Mouse (Mus musculus) bone marrow macrophage, adult 2 months (primary cell): ENCODE measurements at regions not wholly inside any gene's neighbourhood (a gene's known extent, or its start where the extent isn't known, plus 50 kb on each side); places are given as distances from the start of the nearest gene placed in this dataset.

Experiments
- CTCF ChIP-seq: IDR thresholded peaks from 2 replicates; pipeline ENCODE4 v1.5.1; 2012; ENCODE audit warnings: low read depth, mild to moderate bottlenecking, low read length, moderate library complexity
- POLR2A ChIP-seq: IDR thresholded peaks from 2 replicates; pipeline ENCODE4 v1.6.1; 2012; ENCODE audit warnings: mild to moderate bottlenecking, low read depth, low read length, borderline replicate concordance

DNA sequence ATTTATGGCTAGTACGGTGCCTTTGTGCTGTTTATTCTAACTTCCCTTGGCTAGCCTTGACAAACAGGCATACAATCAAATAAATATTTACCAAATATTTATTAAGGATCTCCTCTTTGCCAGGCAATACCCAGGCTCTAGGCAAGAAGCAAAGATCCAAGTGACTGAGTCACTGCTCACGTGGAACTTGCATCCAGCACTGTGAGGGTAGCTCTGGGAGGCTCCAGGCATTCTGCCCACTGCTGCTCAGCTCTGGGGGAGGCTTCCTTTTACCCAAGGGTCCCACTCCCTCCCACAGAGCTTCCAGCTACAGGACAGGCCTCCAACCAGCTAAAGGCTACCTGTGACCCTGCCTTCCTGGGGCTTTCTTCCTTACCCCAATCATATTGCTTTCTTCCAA is 130.1 kb downstream of the Nectin1 start:
- TF ChIP-seq CTCF, result no peak
- no peak for TF ChIP-seq POLR2A
